Mouse (Mus musculus): ENCODE measurements around the gene Mgat4a. TPM values are rescaled to one million over a fixed set of nuclear protein-coding genes. Genes with fewer than 3 reads are reported as not detected.

Mgat4a gene
- polyA plus RNA-seq, 1 experiment from 2014 or later: 9.3 TPM

GRCm38 (mm10) chr1:37491672-37492071, 49.1 kb downstream of the Mgat4a start:
- 86% methylated on average over 7 of the region's 7 CpGs for WGBS

GRCm38 (mm10) chr1:37490691-37491212, 50.1 kb downstream of the Mgat4a start:
- no peak for ATAC-seq
- H3K27ac ChIP-seq (ENCODE audit: low read length): no peak overlapping the region
- H3K27me3 ChIP-seq (replicated peaks; ENCODE audit: control insufficient read depth, insufficient read depth, low read length): no peaks in the 10 kb centered on the region
- no peak overlapping the region for H3K9ac ChIP-seq (replicated peaks; ENCODE audit: low read depth, low read length)
- H3K4me2 ChIP-seq (ENCODE audit: low read length): no peak overlapping the region
- no peaks in the 10 kb centered on the region for H3K36me3 ChIP-seq (ENCODE audit: control insufficient read depth, insufficient read depth)
- no peaks in the 10 kb centered on the region for H3K4me1 ChIP-seq (replicated peaks; ENCODE audit: control insufficient read depth, insufficient read depth, low read length)
- H3K4me3 ChIP-seq (replicated peaks; ENCODE audit: low read length): no peak overlapping the region
- WGBS: 94% methylated on average over 5 of the region's 5 CpGs
- H3K9me3 ChIP-seq (ENCODE audit: control insufficient read depth, low read length): no peaks in the 10 kb centered on the region

More at GRCm38 (mm10) chr1:37491672-37492071, 49.1 kb downstream of the Mgat4a start:
- no peaks in the 10 kb centered on the region for H3K4me1 ChIP-seq (replicated peaks; ENCODE audit: control insufficient read depth, insufficient read depth, low read length)
- no peaks in the 10 kb centered on the region for H3K27me3 ChIP-seq (replicated peaks; ENCODE audit: control insufficient read depth, insufficient read depth, low read length)
- no peak overlapping the region for H3K4me3 ChIP-seq (replicated peaks; ENCODE audit: low read length)
- H3K9ac ChIP-seq (replicated peaks; ENCODE audit: low read depth, low read length): no peak overlapping the region
- H3K27ac ChIP-seq (ENCODE audit: low read length): no peak overlapping the region
- no peak overlapping the region for H3K4me2 ChIP-seq (ENCODE audit: low read length)
- no peak for ATAC-seq
- no peaks in the 10 kb centered on the region for H3K36me3 ChIP-seq (ENCODE audit: control insufficient read depth, insufficient read depth)
- no peaks in the 10 kb centered on the region for H3K9me3 ChIP-seq (ENCODE audit: control insufficient read depth, low read length)

- ATAC-seq: no peak
- H3K9ac ChIP-seq (replicated peaks; ENCODE audit: low read depth, low read length): no peak overlapping the region
- H3K9me3 ChIP-seq (ENCODE audit: control insufficient read depth, low read length): no peaks in the 10 kb centered on the region
- H3K4me3 ChIP-seq (replicated peaks; ENCODE audit: low read length): no peak overlapping the region
- H3K36me3 ChIP-seq (ENCODE audit: control insufficient read depth, insufficient read depth): no peaks in the 10 kb centered on the region
- H3K4me2 ChIP-seq (ENCODE audit: low read length): no peak overlapping the region
- WGBS: 85% methylated on average over 12 of the region's 12 CpGs
- H3K4me1 ChIP-seq (replicated peaks; ENCODE audit: control insufficient read depth, insufficient read depth, low read length): no peaks in the 10 kb centered on the region
- H3K27ac ChIP-seq (ENCODE audit: low read length): no peak overlapping the region
- no peaks in the 10 kb centered on the region for H3K27me3 ChIP-seq (replicated peaks; ENCODE audit: control insufficient read depth, insufficient read depth, low read length)
Measured at GRCm38 (mm10) chr1:37488531-37488930, 52.3 kb downstream of the Mgat4a start.

GRCm38 (mm10) chr1:37486994-37487393, 53.8 kb downstream of the Mgat4a start:
- H3K9ac ChIP-seq (replicated peaks; ENCODE audit: low read depth, low read length): no peak overlapping the region
- no peak overlapping the region for H3K27ac ChIP-seq (ENCODE audit: low read length)
- no peak overlapping the region for H3K4me3 ChIP-seq (replicated peaks; ENCODE audit: low read length)
- H3K4me2 ChIP-seq (ENCODE audit: low read length): no peak overlapping the region
- 81% methylated on average over 3 of the region's 3 CpGs for WGBS
- H3K4me1 ChIP-seq (replicated peaks; ENCODE audit: control insufficient read depth, insufficient read depth, low read length): no peaks in the 10 kb centered on the region
- no peaks in the 10 kb centered on the region for H3K36me3 ChIP-seq (ENCODE audit: control insufficient read depth, insufficient read depth)
- no peaks in the 10 kb centered on the region for H3K27me3 ChIP-seq (replicated peaks; ENCODE audit: control insufficient read depth, insufficient read depth, low read length)
- ATAC-seq: no peak
- no peaks in the 10 kb centered on the region for H3K9me3 ChIP-seq (ENCODE audit: control insufficient read depth, low read length)

DNA sequence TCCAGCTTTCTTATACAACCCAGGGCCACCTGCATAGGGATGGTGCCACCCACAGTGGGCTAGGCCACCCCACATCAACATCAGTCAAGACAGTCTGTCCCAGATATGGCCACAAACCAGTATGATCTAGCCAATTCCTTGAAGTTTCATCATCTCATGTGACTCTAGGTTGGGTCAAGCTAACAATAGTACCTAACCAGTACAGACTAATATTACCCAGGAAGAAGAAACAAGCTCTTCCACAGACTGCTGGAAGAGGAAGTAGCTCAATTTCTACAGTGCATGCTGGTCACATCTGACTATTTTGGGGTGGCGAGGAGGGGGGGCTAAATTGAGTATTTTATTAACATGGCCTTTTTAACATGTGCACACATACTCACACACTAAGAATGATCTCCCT, 54.4 kb downstream of the Mgat4a start:
- no peaks in the 10 kb centered on the region for H3K4me1 ChIP-seq (replicated peaks; ENCODE audit: control insufficient read depth, insufficient read depth, low read length)
- no peak overlapping the region for H3K4me2 ChIP-seq (ENCODE audit: low read length)
- ATAC-seq: no peak
- no peaks in the 10 kb centered on the region for H3K27me3 ChIP-seq (replicated peaks; ENCODE audit: control insufficient read depth, insufficient read depth, low read length)
- H3K27ac ChIP-seq (ENCODE audit: low read length): no peak overlapping the region
- H3K9me3 ChIP-seq (ENCODE audit: control insufficient read depth, low read length): no peaks in the 10 kb centered on the region
- H3K4me3 ChIP-seq (replicated peaks; ENCODE audit: low read length): no peak overlapping the region
- H3K9ac ChIP-seq (replicated peaks; ENCODE audit: low read depth, low read length): no peak overlapping the region
- H3K36me3 ChIP-seq (ENCODE audit: control insufficient read depth, insufficient read depth): no peaks in the 10 kb centered on the region
- WGBS: 97% methylated on average over 1 of the region's 1 CpGs

GRCm38 (mm10) chr1:37484612-37485011, 56.2 kb downstream of the Mgat4a start:
- no peak overlapping the region for H3K4me2 ChIP-seq (ENCODE audit: low read length)
- no peaks in the 10 kb centered on the region for H3K9me3 ChIP-seq (ENCODE audit: control insufficient read depth, low read length)
- H3K27ac ChIP-seq (ENCODE audit: low read length): no peak overlapping the region
- no peak for ATAC-seq
- no peak overlapping the region for H3K4me3 ChIP-seq (replicated peaks; ENCODE audit: low read length)
- no peaks in the 10 kb centered on the region for H3K4me1 ChIP-seq (replicated peaks; ENCODE audit: control insufficient read depth, insufficient read depth, low read length)
- H3K27me3 ChIP-seq (replicated peaks; ENCODE audit: control insufficient read depth, insufficient read depth, low read length): no peaks in the 10 kb centered on the region
- no peaks in the 10 kb centered on the region for H3K36me3 ChIP-seq (ENCODE audit: control insufficient read depth, insufficient read depth)
- H3K9ac ChIP-seq (replicated peaks; ENCODE audit: low read depth, low read length): no peak overlapping the region
- 88% methylated on average over 4 of the region's 4 CpGs for WGBS

DNA sequence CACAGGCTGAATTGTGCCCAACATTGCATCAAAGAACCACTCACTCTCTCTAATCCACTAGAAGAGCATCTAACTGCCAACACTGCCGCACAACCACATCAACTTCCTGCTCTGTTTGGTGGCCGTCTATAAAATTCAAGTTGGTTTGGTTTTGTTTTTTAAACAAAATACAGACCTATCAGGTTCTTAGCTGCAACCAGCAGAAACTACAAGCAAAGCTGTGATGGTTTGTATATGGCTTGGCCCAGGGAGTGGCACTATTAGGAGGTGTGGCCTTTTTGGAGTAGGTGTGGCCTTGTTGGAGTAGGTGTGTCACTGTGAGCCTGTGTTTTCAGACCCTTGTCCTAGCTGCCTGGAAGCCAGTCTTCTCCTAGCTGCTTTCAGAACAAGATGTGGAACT, 59.5 kb downstream of the Mgat4a start:
- Histone ChIP-seq H3K4me1 (replicated peaks; ENCODE audit: control insufficient read depth, insufficient read depth, low read length) (peaks cover 3% of the 10 kb centered on the region; the same call in 1 of the 2 replicates), H3K4me3 (replicated peaks; ENCODE audit: low read length) (no peak overlapping the region)
- ATAC-seq: no peak

DNA sequence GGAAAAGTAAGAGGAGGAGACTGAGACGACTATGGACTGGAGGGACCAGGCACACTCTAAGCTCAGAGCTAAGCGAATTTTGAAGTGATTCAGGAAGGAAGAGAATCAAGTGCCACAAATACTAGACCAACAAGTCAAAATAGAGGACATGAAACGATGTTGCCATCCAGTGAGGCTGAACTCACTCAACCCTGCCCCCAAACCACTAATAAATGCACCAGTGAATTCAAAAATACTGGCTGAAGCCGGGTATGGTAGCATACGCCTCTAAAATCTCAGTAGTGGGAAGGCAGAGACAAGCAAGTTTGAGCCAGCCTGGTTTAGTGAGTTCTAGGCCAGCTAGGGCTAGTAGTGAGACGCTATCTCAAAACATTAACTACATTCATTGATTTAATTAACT, 60.1 kb downstream of the Mgat4a start:
- no peak for ATAC-seq
- WGBS: 90% methylated on average over 6 of the region's 6 CpGs
- H3K9ac ChIP-seq (replicated peaks; ENCODE audit: low read depth, low read length): no peak overlapping the region

More for the DNA sequence above, 59.5 kb downstream of the Mgat4a start:
- no peak overlapping the region for H3K9ac ChIP-seq (replicated peaks; ENCODE audit: low read depth, low read length)
- no peaks in the 10 kb centered on the region for H3K27me3 ChIP-seq (replicated peaks; ENCODE audit: control insufficient read depth, insufficient read depth, low read length)
- no peak overlapping the region for H3K4me2 ChIP-seq (ENCODE audit: low read length)
- WGBS: 95% methylated on average over 2 of the region's 2 CpGs
- no peak overlapping the region for H3K27ac ChIP-seq (ENCODE audit: low read length)
- no peaks in the 10 kb centered on the region for H3K36me3 ChIP-seq (ENCODE audit: control insufficient read depth, insufficient read depth)
- no peaks in the 10 kb centered on the region for H3K9me3 ChIP-seq (ENCODE audit: control insufficient read depth, low read length)

DNA sequence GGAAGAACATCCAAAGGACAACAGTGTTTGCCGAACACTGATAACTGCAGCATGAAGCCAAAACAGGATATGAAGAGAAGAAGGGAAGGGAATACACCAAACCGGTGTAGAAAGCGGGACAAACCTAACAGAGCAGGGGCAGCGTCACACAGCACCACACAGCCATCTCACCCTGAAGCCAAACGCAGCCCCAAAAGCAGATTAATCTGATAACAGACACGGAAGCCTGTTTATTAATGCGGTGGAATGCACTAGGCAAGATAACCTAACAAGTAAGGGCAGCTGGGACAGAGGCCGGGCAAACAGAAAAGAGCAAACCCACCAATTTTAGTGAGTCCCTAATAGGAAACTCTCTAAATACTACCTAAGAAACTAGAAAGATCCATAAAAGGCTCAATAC, 61.1 kb downstream of the Mgat4a start:
- no peaks in the 10 kb centered on the region for H3K27me3 ChIP-seq (replicated peaks; ENCODE audit: control insufficient read depth, insufficient read depth, low read length)
- peaks cover 3% of the 10 kb centered on the region; the same call in 1 of the 2 replicates for H3K4me1 ChIP-seq (replicated peaks; ENCODE audit: control insufficient read depth, insufficient read depth, low read length)
- H3K36me3 ChIP-seq (ENCODE audit: control insufficient read depth, insufficient read depth): no peaks in the 10 kb centered on the region
- 90% methylated on average over 8 of the region's 8 CpGs for WGBS
- H3K4me2 ChIP-seq (ENCODE audit: low read length): no peak overlapping the region
- no peak overlapping the region for H3K4me3 ChIP-seq (replicated peaks; ENCODE audit: low read length)
- no peaks in the 10 kb centered on the region for H3K9me3 ChIP-seq (ENCODE audit: control insufficient read depth, low read length)
- H3K27ac ChIP-seq (ENCODE audit: low read length): no peak overlapping the region
- no peak overlapping the region for H3K9ac ChIP-seq (replicated peaks; ENCODE audit: low read depth, low read length)
- no peak for ATAC-seq

More for the DNA sequence above, 60.1 kb downstream of the Mgat4a start:
- H3K4me3 ChIP-seq (replicated peaks; ENCODE audit: low read length): no peak overlapping the region
- peaks cover 3% of the 10 kb centered on the region; the same call in 1 of the 2 replicates for H3K4me1 ChIP-seq (replicated peaks; ENCODE audit: control insufficient read depth, insufficient read depth, low read length)
- H3K4me2 ChIP-seq (ENCODE audit: low read length): no peak overlapping the region
- H3K36me3 ChIP-seq (ENCODE audit: control insufficient read depth, insufficient read depth): no peaks in the 10 kb centered on the region
- H3K27ac ChIP-seq (ENCODE audit: low read length): no peak overlapping the region
- no peaks in the 10 kb centered on the region for H3K9me3 ChIP-seq (ENCODE audit: control insufficient read depth, low read length)
- no peaks in the 10 kb centered on the region for H3K27me3 ChIP-seq (replicated peaks; ENCODE audit: control insufficient read depth, insufficient read depth, low read length)

GRCm38 (mm10) chr1:37479074-37479473, 61.7 kb downstream of the Mgat4a start:
- Histone ChIP-seq H3K27me3 (replicated peaks; ENCODE audit: control insufficient read depth, insufficient read depth, low read length) (no peaks in the 10 kb centered on the region), H3K36me3 (ENCODE audit: control insufficient read depth, insufficient read depth) (no peaks in the 10 kb centered on the region), H3K4me3 (replicated peaks; ENCODE audit: low read length) (no peak overlapping the region), H3K4me1 (replicated peaks; ENCODE audit: control insufficient read depth, insufficient read depth, low read length) (peaks cover 3% of the 10 kb centered on the region; the same call in 1 of the 2 replicates), H3K9ac (replicated peaks; ENCODE audit: low read depth, low read length) (no peak overlapping the region), H3K9me3 (ENCODE audit: control insufficient read depth, low read length) (no peaks in the 10 kb centered on the region), H3K27ac (ENCODE audit: low read length) (no peak overlapping the region), H3K4me2 (ENCODE audit: low read length) (no peak overlapping the region)
- 72% methylated on average over 9 of the region's 9 CpGs for WGBS
- ATAC-seq: no peak
